Mouse (Mus musculus) cerebellum, adult 2 months (tissue): ENCODE measurements around the gene Slc1a1. TPM values are rescaled to one million over a fixed set of nuclear protein-coding genes. Genes with fewer than 3 reads are reported as not detected.

Experiments
- DNase-seq, 2 experiments: peaks; one replicate each; pipeline ENCODE4 v3.0.0; 2021
- H3K27ac ChIP-seq: fragments of 200-500 bp; 2 replicates; pipeline ENCODE4 v1.5.1; 2012; ENCODE audit warnings: low read length, control low read depth, inconsistent platforms; ENCODE audit not compliant: insufficient read depth
- H3K27me3 ChIP-seq: fragments of 200-500 bp; 2 replicates; pipeline ENCODE4 v1.6.1; 2012; ENCODE audit warnings: inconsistent platforms, mild to moderate bottlenecking, low read length, moderate library complexity; ENCODE audit not compliant: control insufficient read depth, insufficient read depth
- H3K4me1 ChIP-seq: fragments of 200-500 bp; 2 replicates; pipeline ENCODE4 v1.6.1; 2011; ENCODE audit warnings: low read length; ENCODE audit not compliant: control insufficient read depth, insufficient read depth
- H3K4me3 ChIP-seq: fragments of 200-500 bp; replicated peaks from 2 replicates; pipeline ENCODE3; 2011; ENCODE audit warnings: mild to moderate bottlenecking, low read depth, low read length, control low read depth; ENCODE audit not compliant: insufficient read depth
- CTCF ChIP-seq: fragments of 200-500 bp; IDR thresholded peaks from 2 replicates; pipeline ENCODE4 v1.5.1; 2011; ENCODE audit warnings: low read depth, mild to moderate bottlenecking, control low read depth, low read length, moderate library complexity, borderline replicate concordance; ENCODE audit not compliant: insufficient read depth
- POLR2A ChIP-seq: fragments of 200-500 bp; IDR thresholded peaks from 2 replicates; pipeline ENCODE4 v1.6.1; 2011; ENCODE audit warnings: low read length, control low read depth, borderline replicate concordance; ENCODE audit not compliant: insufficient read depth
- WGBS: fragments of 180-500 bp; shearing (Covaris S2); methylation state at CpG from one replicate; pipeline ENCODE4 v1.1.7; 2018; 5-methylcytosine and 5-hydroxymethylcytosine counted together
- polyA plus RNA-seq: library from polyadenylated mRNA; depleted of rRNA; stranded (reverse); fragments of >200 nt; gene quantifications from 2 replicates; pipeline ENCODE4 v1.2.3, GENCODE M21; 2012

Gene Slc1a1
- polyA plus RNA-seq, 1 experiment = 34.7 TPM

GRCm38 (mm10) chr19:28835500-28835864 is 633 bp downstream of the Slc1a1 start:
- 0 out of 2 replicates have a peak overlapping the region, but pooled peaks have one; percentile 45 for H3K27ac ChIP-seq
- no peaks in the 10 kb centered on the region for H3K27me3 ChIP-seq
- TF ChIP-seq POLR2A = no peak
- no peak for TF ChIP-seq CTCF
- H3K4me3 ChIP-seq = peak overlapping the region; percentile 97
- 4% methylated on average over 9 of the region's 9 CpGs for WGBS
- H3K4me1 ChIP-seq = no peaks in the 10 kb centered on the region; the same call in 1 of the 2 replicates
- no peak for DNase-seq

- Histone ChIP-seq H3K4me3 (peak overlapping the region; percentile 97), H3K27ac (no peak overlapping the region), H3K4me1 (no peaks in the 10 kb centered on the region; the same call in 1 of the 2 replicates), H3K27me3 (no peaks in the 10 kb centered on the region)
- peak in 1 of 2 experiments; percentile 15 for DNase-seq
- 57% methylated on average over 3 of the region's 3 CpGs for WGBS
- TF ChIP-seq CTCF (no peak), POLR2A (no peak)
Observed at GRCm38 (mm10) chr19:28836116-28836515, 1.3 kb downstream of the Slc1a1 start.

GRCm38 (mm10) chr19:28836651-28837410 is 2.0 kb downstream of the Slc1a1 start:
- H3K27me3 ChIP-seq = no peaks in the 10 kb centered on the region
- H3K4me3 ChIP-seq = peak overlapping the region; percentile 22
- WGBS = 78% methylated on average over 11 of the region's 11 CpGs
- TF ChIP-seq POLR2A (no peak), CTCF (no peak)
- DNase-seq = peak; percentile 20 to 23
- H3K4me1 ChIP-seq = no peaks in the 10 kb centered on the region; the same call in 1 of the 2 replicates
- no peak overlapping the region for H3K27ac ChIP-seq

DNA sequence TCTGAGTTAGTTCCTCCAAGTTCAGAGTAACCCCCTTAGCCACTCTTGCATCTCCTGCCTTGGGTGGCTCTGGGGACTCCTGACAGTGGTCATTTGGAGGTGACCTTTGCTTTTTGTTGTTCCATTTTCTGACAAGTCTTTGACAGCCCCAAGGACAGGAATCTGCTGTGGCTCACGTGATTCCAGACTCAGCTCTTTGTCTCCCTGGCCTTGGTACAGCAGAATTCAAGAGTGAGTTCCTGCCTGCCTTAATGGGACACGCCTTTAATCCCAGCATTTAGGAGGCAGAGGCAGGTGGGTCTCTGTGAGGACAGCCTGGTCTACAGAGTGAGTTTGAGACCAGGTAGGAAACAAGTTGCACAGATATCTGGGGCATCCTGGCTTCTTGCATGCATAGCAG is 3.9 kb downstream of the Slc1a1 start:
- no peak overlapping the region for H3K4me3 ChIP-seq
- no peak overlapping the region for H3K27ac ChIP-seq
- no peak for DNase-seq
- no peaks in the 10 kb centered on the region; the same call in 1 of the 2 replicates for H3K4me1 ChIP-seq
- TF ChIP-seq CTCF (no peak), POLR2A (no peak)
- WGBS = 81% methylated on average over 2 of the region's 2 CpGs
- H3K27me3 ChIP-seq = no peaks in the 10 kb centered on the region

GRCm38 (mm10) chr19:28844946-28845710 is 10.3 kb downstream of the Slc1a1 start:
- Histone ChIP-seq H3K27ac (no peak overlapping the region), H3K27me3 (no peaks in the 10 kb centered on the region), H3K4me3 (no peak overlapping the region), H3K4me1 (no peaks in the 10 kb centered on the region)
- 70% methylated on average over 8 of the region's 8 CpGs for WGBS
- DNase-seq = peak in 1 of 2 experiments; percentile 18
- TF ChIP-seq CTCF = no peak
- no peak for TF ChIP-seq POLR2A

GRCm38 (mm10) chr19:28850510-28850909 is 15.7 kb downstream of the Slc1a1 start:
- Histone ChIP-seq H3K4me3 (no peak overlapping the region), H3K27me3 (no peaks in the 10 kb centered on the region), H3K27ac (no peak overlapping the region), H3K4me1 (no peaks in the 10 kb centered on the region)
- 99% methylated on average over 3 of the region's 3 CpGs for WGBS
- TF ChIP-seq POLR2A (no peak), CTCF (no peak)
- no peak for DNase-seq

GRCm38 (mm10) chr19:28852001-28852400 is 17.2 kb downstream of the Slc1a1 start:
- Histone ChIP-seq H3K4me3 (no peak overlapping the region), H3K27ac (no peak overlapping the region), H3K27me3 (no peaks in the 10 kb centered on the region), H3K4me1 (no peaks in the 10 kb centered on the region)
- DNase-seq = no peak
- TF ChIP-seq CTCF (no peak), POLR2A (no peak)
- WGBS = 92% methylated on average over 3 of the region's 3 CpGs
